Comparison of ENCODE assay signal across 21 mouse cellular contexts in genomic region chr10:14234005-14234602, GRCm38 (mm10).
DNase-seq lines count a peak whose midpoint lies in the region; ATAC-seq lines count a peak whose summit lies in the region.
"Had no signal": no experiment of that assay in that cellular context is flagged by ENCODE, and none has a peak within 500 bp of the region (broad histone marks: within the 10 kb centered on the region; RNA-seq: fewer than 3 reads in every experiment).

No protein-coding gene starts in this region.

- no peak for DNase-seq in frontal cortex, postnatal 10 days (ENCODE audit: low spot score in 2 of 2)
- DNase-seq in thymus, postnatal 25 days: peak; percentile 9
- DNase-seq in thymus, postnatal 14 days: no peak
- peak; percentile 58 for DNase-seq in Muller cell, postnatal 12 days (ENCODE audit: inconsistent ontology term)
- peak; percentile 50 for DNase-seq in gonadal fat pad, adult 2 months (ENCODE audit: low read depth)
- no peak for DNase-seq in cerebellum, adult 8-10 months
- DNase-seq in urinary bladder, postnatal 36 days (ENCODE audit: low spot score in 2 of 2): no peak
- DNase-seq: adrenal gland, adult 8-10 months; cerebellum, adult 9-11 months; gastrocnemius, adult 2 months; heart, postnatal 14 days; kidney, adult 2 months; kidney, postnatal 36 days; liver; lung, adult 2 months; lung, postnatal 10 days; right cerebral cortex, postnatal 4 days had no signal

- 0 out of 2 replicates have a peak, but pooled peaks have one; percentile 6 for ATAC-seq in frontal cortex, adult (ENCODE audit: low TSS enrichment)
- ATAC-seq: activated CD4-positive, CD25-positive, alpha-beta regulatory T cell, adult 4 months; hindbrain, embryonic 16.5 days; midbrain, embryonic 16.5 days had no signal

Comparison
In these comparisons a context has a peak if more than half of its experiments do, and no peak if none do; other contexts are left out.
1. DNase-seq: peak in thymus, postnatal 25 days (single experiment), Muller cell, postnatal 12 days (single experiment) and gonadal fat pad, adult 2 months (single experiment); none in frontal cortex, postnatal 10 days (0 of 2), thymus, postnatal 14 days (single experiment), cerebellum, adult 8-10 months (single experiment) and urinary bladder, postnatal 36 days (0 of 2).